In genomic region chr7:15955509-15955908, GRCm38 (mm10) we compare ENCODE assay signal across 8 mouse cellular contexts. TPM values are rescaled to one million over a fixed set of nuclear protein-coding genes. Genes with fewer than 3 reads are reported as not detected.
DNase-seq lines count a peak whose midpoint lies in the region; ATAC-seq and TF ChIP-seq lines count a peak whose summit lies in the region.

No protein-coding gene starts in this region.

- H3K36me3 ChIP-seq in ES-Bruce4 (ENCODE audit: control insufficient read depth, insufficient read depth, low read length, poor library complexity, severe bottlenecking): no peaks in the 10 kb centered on the region
- peaks cover 23% of the 10 kb centered on the region for H3K36me3 ChIP-seq in embryonic facial prominence, embryonic 12.5 days
- H3K36me3 ChIP-seq in hindbrain, embryonic 15.5 days: no peaks in the 10 kb centered on the region

- H3K9me3 ChIP-seq in ES-Bruce4 (replicated peaks; ENCODE audit: control insufficient read depth, insufficient read depth, low read length, poor library complexity, severe bottlenecking): no peaks in the 10 kb centered on the region
- H3K9me3 ChIP-seq in embryonic facial prominence, embryonic 12.5 days: no peaks in the 10 kb centered on the region
- no peaks in the 10 kb centered on the region for H3K9me3 ChIP-seq in hindbrain, embryonic 15.5 days

- no peak for TF ChIP-seq EP300 in ES-Bruce4 (IDR thresholded peaks at IDR 0.05; ENCODE audit: insufficient read depth, low read depth, low read length)

- no peak for TF ChIP-seq POLR2A in ES-Bruce4 (IDR thresholded peaks at IDR 0.05; ENCODE audit: insufficient read depth, low read length)

- H3K27me3 ChIP-seq in ES-Bruce4 (ENCODE audit: control insufficient read depth, insufficient read depth, low read length, poor library complexity, severe bottlenecking): no peaks in the 10 kb centered on the region
- peaks cover 16% of the 10 kb centered on the region; the same call in 1 of the 2 replicates for H3K27me3 ChIP-seq in embryonic facial prominence, embryonic 12.5 days
- H3K27me3 ChIP-seq in hindbrain, embryonic 15.5 days: no peaks in the 10 kb centered on the region

- DNase-seq in lung, postnatal 10 days: peak; percentile 72
- no peak for DNase-seq in adrenal gland, adult 8-10 months
- DNase-seq in cerebellum, adult 9-11 months: no peak
- no peak for DNase-seq in frontal cortex, postnatal 36 days (ENCODE audit: low spot score in 2 of 2)
- no peak for DNase-seq in yolk sac, embryonic 10.5 days (ENCODE audit: low spot score)

- no peak for ATAC-seq in embryonic facial prominence, embryonic 12.5 days (ENCODE audit: insufficient number of reproducible peaks, insufficient read depth, low FRiP score, low TSS enrichment)
- ATAC-seq in hindbrain, embryonic 15.5 days (ENCODE audit: low FRiP score, low read depth): no peak

- no peak overlapping the region for H3K27ac ChIP-seq in ES-Bruce4 (ENCODE audit: insufficient read depth, low read length)
- H3K27ac ChIP-seq in embryonic facial prominence, embryonic 12.5 days: no peak overlapping the region
- H3K27ac ChIP-seq in hindbrain, embryonic 15.5 days (replicated peaks): no peak overlapping the region

- H3K9ac ChIP-seq in ES-Bruce4 (ENCODE audit: low read depth, poor library complexity, severe bottlenecking): peak overlapping the region; percentile 62
- H3K9ac ChIP-seq in embryonic facial prominence, embryonic 12.5 days: no peak overlapping the region
- no peak overlapping the region for H3K9ac ChIP-seq in hindbrain, embryonic 15.5 days

- peaks cover 4% of the 10 kb centered on the region for H3K4me1 ChIP-seq in ES-Bruce4 (ENCODE audit: control insufficient read depth, insufficient read depth, low read length)
- H3K4me1 ChIP-seq in embryonic facial prominence, embryonic 12.5 days: 0 out of 2 replicates have a peak, but pooled peaks cover under 1% of the 10 kb centered on the region
- no peaks in the 10 kb centered on the region for H3K4me1 ChIP-seq in hindbrain, embryonic 15.5 days (replicated peaks)

- TF ChIP-seq CTCF in ES-Bruce4 (IDR thresholded peaks at IDR 0.05; ENCODE audit: low read depth, low read length): no peak

- peak overlapping the region; percentile 55 for H3K4me3 ChIP-seq in ES-Bruce4 (ENCODE audit: low read depth, low read length)
- H3K4me3 ChIP-seq in embryonic facial prominence, embryonic 12.5 days: peak overlapping the region; percentile 12; the same call in 1 of the 2 replicates
- H3K4me3 ChIP-seq in hindbrain, embryonic 15.5 days: peak overlapping the region; percentile 14; the same call in 1 of the 2 replicates

- peak overlapping the region; percentile 35 for H3K4me2 ChIP-seq in embryonic facial prominence, embryonic 12.5 days (replicated peaks)
- peak overlapping the region; percentile 45 for H3K4me2 ChIP-seq in hindbrain, embryonic 15.5 days

- WGBS in embryonic facial prominence, embryonic 12.5 days: 20% methylated on average over 7 of the region's 7 CpGs
- whole genome bisulfite sequencing in hindbrain, embryonic 15.5 days: 31% methylated on average over 7 of the region's 7 CpGs

RNA-seq across cellular contexts. Expression of gene Nop53, which starts 9.6 kb away (rescaled TPM):
- polyA plus RNA-seq in ES-Bruce4 (2011; ENCODE audit: insufficient read depth, insufficient read length, low read depth, missing spikeins): 283 and 299 TPM in 2 replicates
- 184 and 196 TPM in 2 replicates for polyA plus RNA-seq in embryonic facial prominence, embryonic 12.5 days (2016; fragmentation: Nextera tagmentation; extraction: Ambion mirVana)
- 110 and 114 TPM in 2 replicates for polyA plus RNA-seq in hindbrain, embryonic 15.5 days (2015; fragmentation: Nextera tagmentation; extraction: Ambion mirVana)
- total RNA-seq in adrenal gland, adult 8-10 months (2022): 100 to 1,000 TPM; 175 to 199 (median 191) TPM

RNA-seq across cellular contexts. Expression of gene Ehd2, which starts 11.9 kb away (rescaled TPM):
- polyA plus RNA-seq in ES-Bruce4 (2011; ENCODE audit: insufficient read depth, insufficient read length, low read depth, missing spikeins): 4.6 and 4.9 TPM in 2 replicates
- 17.0 and 20.4 TPM in 2 replicates for polyA plus RNA-seq in embryonic facial prominence, embryonic 12.5 days (2016; fragmentation: Nextera tagmentation; extraction: Ambion mirVana)
- polyA plus RNA-seq in hindbrain, embryonic 15.5 days (2015; fragmentation: Nextera tagmentation; extraction: Ambion mirVana): 6.5 and 6.9 TPM in 2 replicates
- total RNA-seq in adrenal gland, adult 8-10 months (2022): 10 to 100 TPM; 23.3 to 100.0 (median 41.1) TPM

RNA-seq across cellular contexts. Expression of gene Selenow, which starts 33.3 kb away (rescaled TPM):
- polyA plus RNA-seq in ES-Bruce4 (2011; ENCODE audit: insufficient read depth, insufficient read length, low read depth, missing spikeins): 93.1 and 101 TPM in 2 replicates
- polyA plus RNA-seq in embryonic facial prominence, embryonic 12.5 days (2016; fragmentation: Nextera tagmentation; extraction: Ambion mirVana): 1,124 and 1,186 TPM in 2 replicates
- polyA plus RNA-seq in hindbrain, embryonic 15.5 days (2015; fragmentation: Nextera tagmentation; extraction: Ambion mirVana): 1,476 and 1,563 TPM in 2 replicates
- 100 to 1,000 TPM; 169 to 222 (median 210) TPM for total RNA-seq in adrenal gland, adult 8-10 months (2022)

Comparison
In these comparisons a context has a peak if more than half of its experiments do, and no peak if none do; other contexts are left out.
1. RNA of gene Selenow, which starts 33.3 kb away (polyA plus RNA-seq): 1,476 to 1,563 TPM in hindbrain, embryonic 15.5 days and 1,124 to 1,186 TPM in embryonic facial prominence, embryonic 12.5 days; 93.1 to 101 TPM in ES-Bruce4; every median in the first group is over 10 times any median in the second.
2. Peak in every context shown above with its lines, with median percentiles within 50 percentile points of each other: H3K4me3 ChIP-seq.